Mouse (Mus musculus): ENCODE data around the gene Abhd12b. TPM values are rescaled to one million over a fixed set of nuclear protein-coding genes. Genes with fewer than 3 reads are reported as not detected.

Gene Abhd12b
- polyA plus RNA-seq, 2 experiments = 0.04 TPM; not detected in 1

DNA sequence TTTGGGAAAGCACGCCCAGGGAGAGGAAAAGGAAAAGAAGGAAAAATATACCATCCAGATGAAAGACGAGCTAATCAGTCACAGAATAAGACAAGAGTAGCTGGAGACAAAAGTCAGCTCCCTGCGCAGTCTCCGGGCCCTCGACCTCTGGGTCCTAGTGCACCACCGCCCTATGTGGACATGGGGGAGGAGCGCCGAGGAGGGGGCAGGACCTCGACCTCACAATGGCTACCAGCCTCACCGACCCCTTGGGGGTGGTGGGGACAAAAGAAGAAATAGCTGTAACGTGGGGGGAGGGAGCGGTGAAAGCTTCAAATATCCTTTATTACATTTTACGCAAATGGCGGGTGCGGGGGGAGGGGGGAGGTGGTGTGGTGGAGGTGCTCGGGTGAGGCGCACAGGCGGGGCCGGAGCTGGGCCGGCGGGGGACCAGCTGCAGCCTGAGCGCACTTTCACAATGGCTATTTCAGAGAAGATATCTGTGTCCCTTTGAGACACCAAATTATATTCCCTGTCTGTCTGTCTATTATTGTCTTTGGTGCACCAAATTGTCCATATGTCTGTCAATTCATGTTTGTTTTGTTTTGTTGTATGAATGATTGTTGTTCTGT lies 30.3 kb downstream of the Abhd12b start:
- WGBS = 84% methylated on average over 22 of the region's 22 CpGs

DNA sequence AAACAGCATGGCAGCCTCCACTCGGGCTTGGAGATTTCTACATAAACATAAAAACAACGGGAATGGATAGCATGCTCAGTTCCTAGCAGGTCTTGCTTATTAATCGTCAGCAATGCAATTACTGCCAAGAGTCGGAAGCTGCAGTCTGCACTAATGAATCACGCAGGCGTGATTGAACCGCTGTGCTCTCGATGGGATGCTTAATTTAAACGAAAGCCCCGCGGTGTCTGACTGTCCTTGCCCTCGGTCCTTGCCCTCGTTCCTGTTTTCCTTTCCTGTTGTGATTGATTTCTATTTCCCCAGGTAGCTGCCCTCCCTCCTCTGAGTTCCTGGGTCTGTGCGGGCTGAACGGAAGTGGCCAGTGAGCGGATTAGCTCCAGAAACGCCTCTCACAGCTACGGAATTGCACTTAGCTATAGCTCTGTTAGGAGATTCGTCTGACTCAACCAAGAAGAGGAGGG lies 38.4 kb downstream of the Abhd12b start:
- H3K4me2 ChIP-seq (replicated peaks; ENCODE audit: low read depth, low read length, severe bottlenecking) = peak overlapping the region; percentile 58
- no peak overlapping the region for H3K27ac ChIP-seq (replicated peaks; ENCODE audit: low read depth, low read length)
- H3K4me3 ChIP-seq (replicated peaks; ENCODE audit: low read length) = peak overlapping the region; percentile 30
- H3K27me3 ChIP-seq (ENCODE audit: control insufficient read depth, insufficient read depth, low read length) = no peaks in the 10 kb centered on the region
- H3K36me3 ChIP-seq (ENCODE audit: control insufficient read depth, insufficient read depth, low read length) = no peaks in the 10 kb centered on the region
- ATAC-seq (ENCODE audit: low FRiP score, low read depth) (no peak), DNase-seq (ENCODE audit: low spot score) (no peak)
- H3K9me3 ChIP-seq (ENCODE audit: control insufficient read depth, low read length) = no peaks in the 10 kb centered on the region
- H3K9ac ChIP-seq (ENCODE audit: low read depth, low read length, severe bottlenecking) = peak overlapping the region; percentile 34
- peaks cover 11% of the 10 kb centered on the region for H3K4me1 ChIP-seq (ENCODE audit: control insufficient read depth, insufficient read depth, low read length)
- WGBS = 11% methylated on average over 19 of the region's 19 CpGs
- no peak for TF ChIP-seq POLR2A (IDR thresholded peaks at IDR 0.05; ENCODE audit: borderline replicate concordance, extremely low read depth, insufficient read depth, insufficient read length)

More for the DNA sequence above, 30.3 kb downstream of the Abhd12b start:
- no peaks in the 10 kb centered on the region for H3K4me1 ChIP-seq (ENCODE audit: control insufficient read depth, insufficient read depth, low read length)
- DNase-seq (ENCODE audit: low spot score) = no peak
- no peak for TF ChIP-seq POLR2A (IDR thresholded peaks at IDR 0.05; ENCODE audit: borderline replicate concordance, extremely low read depth, insufficient read depth, insufficient read length)
- H3K27me3 ChIP-seq (ENCODE audit: control insufficient read depth, insufficient read depth, low read length) = no peaks in the 10 kb centered on the region
- peaks cover 8% of the 10 kb centered on the region; the same call in 1 of the 2 replicates for H3K9me3 ChIP-seq (ENCODE audit: control insufficient read depth, low read length)
- no peaks in the 10 kb centered on the region for H3K36me3 ChIP-seq (ENCODE audit: control insufficient read depth, insufficient read depth, low read length)
- no peak overlapping the region for H3K27ac ChIP-seq (replicated peaks; ENCODE audit: low read depth, low read length)
- no peak overlapping the region for H3K4me3 ChIP-seq (replicated peaks; ENCODE audit: low read length)
- no peak overlapping the region for H3K4me2 ChIP-seq (replicated peaks; ENCODE audit: low read depth, low read length, severe bottlenecking)
- no peak for ATAC-seq (ENCODE audit: low FRiP score, low read depth)
- H3K9ac ChIP-seq (ENCODE audit: low read depth, low read length, severe bottlenecking) = no peak overlapping the region

DNA sequence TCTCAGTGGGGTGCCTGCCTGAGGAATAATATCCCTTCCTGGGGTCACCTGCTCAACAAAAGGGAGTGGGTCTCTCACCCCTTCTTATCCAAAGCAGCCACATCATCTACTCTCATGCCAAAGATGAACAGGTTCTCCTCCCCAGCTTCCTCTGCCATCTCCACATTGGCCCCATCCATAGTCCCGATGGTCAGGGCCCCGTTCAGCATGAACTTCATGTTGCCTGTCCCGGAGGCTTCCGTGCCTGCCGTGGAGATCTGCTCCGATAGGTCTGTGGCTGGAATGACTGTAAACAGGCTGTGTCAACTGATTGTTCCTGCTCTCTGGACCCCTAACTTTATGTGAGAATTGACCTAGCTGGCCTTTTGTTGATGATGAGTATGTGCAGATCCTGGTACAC lies 41.5 kb downstream of the Abhd12b start:
- H3K9me3 ChIP-seq (ENCODE audit: control insufficient read depth, low read length) = no peaks in the 10 kb centered on the region
- WGBS = 95% methylated on average over 6 of the region's 6 CpGs
- H3K27ac ChIP-seq (replicated peaks; ENCODE audit: low read depth, low read length) = no peak overlapping the region
- H3K4me1 ChIP-seq (ENCODE audit: control insufficient read depth, insufficient read depth, low read length) = peaks cover 11% of the 10 kb centered on the region
- DNase-seq (ENCODE audit: low spot score) (no peak), ATAC-seq (ENCODE audit: low FRiP score, low read depth) (no peak)
- no peak overlapping the region for H3K9ac ChIP-seq (ENCODE audit: low read depth, low read length, severe bottlenecking)
- TF ChIP-seq POLR2A (IDR thresholded peaks at IDR 0.05; ENCODE audit: borderline replicate concordance, extremely low read depth, insufficient read depth, insufficient read length) = no peak
- H3K4me3 ChIP-seq (replicated peaks; ENCODE audit: low read length) = no peak overlapping the region
- H3K4me2 ChIP-seq (replicated peaks; ENCODE audit: low read depth, low read length, severe bottlenecking) = no peak overlapping the region
- no peaks in the 10 kb centered on the region for H3K36me3 ChIP-seq (ENCODE audit: control insufficient read depth, insufficient read depth, low read length)
- no peaks in the 10 kb centered on the region for H3K27me3 ChIP-seq (ENCODE audit: control insufficient read depth, insufficient read depth, low read length)

DNA sequence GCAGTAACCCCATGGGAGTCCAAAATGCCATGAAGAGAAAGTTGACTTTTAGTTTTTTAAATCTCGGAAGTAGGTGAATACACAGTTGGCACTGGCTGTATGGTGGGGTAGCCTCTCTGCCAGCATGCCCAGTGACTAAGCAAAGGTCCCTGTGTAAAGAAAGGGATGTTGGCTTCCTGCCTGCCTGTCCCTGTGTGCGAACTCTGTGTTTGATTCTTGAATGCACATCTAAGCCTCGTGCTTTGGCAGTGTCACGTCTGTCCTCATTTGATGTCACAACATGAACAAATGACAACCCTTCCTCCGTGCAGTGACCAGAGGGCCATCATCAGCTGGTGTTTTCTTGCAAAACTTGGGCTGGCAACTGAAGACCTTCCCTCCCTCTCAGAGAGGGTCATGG lies 42.4 kb downstream of the Abhd12b start:
- Histone ChIP-seq H3K4me2 (replicated peaks; ENCODE audit: low read depth, low read length, severe bottlenecking) (no peak overlapping the region), H3K9ac (ENCODE audit: low read depth, low read length, severe bottlenecking) (no peak overlapping the region), H3K27me3 (ENCODE audit: control insufficient read depth, insufficient read depth, low read length) (no peaks in the 10 kb centered on the region), H3K36me3 (ENCODE audit: control insufficient read depth, insufficient read depth, low read length) (no peaks in the 10 kb centered on the region), H3K4me1 (ENCODE audit: control insufficient read depth, insufficient read depth, low read length) (peaks cover 11% of the 10 kb centered on the region), H3K9me3 (ENCODE audit: control insufficient read depth, low read length) (no peaks in the 10 kb centered on the region), H3K27ac (replicated peaks; ENCODE audit: low read depth, low read length) (no peak overlapping the region), H3K4me3 (replicated peaks; ENCODE audit: low read length) (no peak overlapping the region)
- WGBS = 89% methylated on average over 5 of the region's 5 CpGs
- DNase-seq (ENCODE audit: low spot score) (no peak), ATAC-seq (ENCODE audit: low FRiP score, low read depth) (no peak)
- TF ChIP-seq POLR2A (IDR thresholded peaks at IDR 0.05; ENCODE audit: borderline replicate concordance, extremely low read depth, insufficient read depth, insufficient read length) = no peak

- no peak overlapping the region for H3K9ac ChIP-seq (ENCODE audit: low read depth, low read length, severe bottlenecking)
Observed at GRCm38 (mm10) chr12:70201926-70202529, 48.1 kb downstream of the Abhd12b start.

More at GRCm38 (mm10) chr12:70201926-70202529, 48.1 kb downstream of the Abhd12b start:
- Histone ChIP-seq H3K9me3 (ENCODE audit: control insufficient read depth, low read length) (no peaks in the 10 kb centered on the region), H3K27me3 (ENCODE audit: control insufficient read depth, insufficient read depth, low read length) (no peaks in the 10 kb centered on the region), H3K36me3 (ENCODE audit: control insufficient read depth, insufficient read depth, low read length) (no peaks in the 10 kb centered on the region), H3K4me2 (replicated peaks; ENCODE audit: low read depth, low read length, severe bottlenecking) (no peak overlapping the region), H3K4me1 (ENCODE audit: control insufficient read depth, insufficient read depth, low read length) (no peaks in the 10 kb centered on the region), H3K4me3 (replicated peaks; ENCODE audit: low read length) (no peak overlapping the region), H3K27ac (replicated peaks; ENCODE audit: low read depth, low read length) (no peak overlapping the region)
- no peak for ATAC-seq (ENCODE audit: low FRiP score, low read depth)
- 82% methylated on average over 5 of the region's 5 CpGs for WGBS
- no peak for TF ChIP-seq POLR2A (IDR thresholded peaks at IDR 0.05; ENCODE audit: borderline replicate concordance, extremely low read depth, insufficient read depth, insufficient read length)
- no peak for DNase-seq (ENCODE audit: low spot score)

All from limb, embryonic 14.5 days (tissue).